Mouse (Mus musculus): ENCODE results near the gene Gja5.

GRCm38 (mm10) chr3:97052069-97052799 lies 147.7 kb downstream of the Gja5 start:
- no peak for TF ChIP-seq CTCF (IDR thresholded peaks at IDR 0.05; ENCODE audit: control insufficient read depth, insufficient read depth, low read length)
- no peak for TF ChIP-seq POLR2A (IDR thresholded peaks at IDR 0.05; ENCODE audit: borderline replicate concordance, control insufficient read depth, low read depth, low read length)

Measured in bone marrow, adult 2 months (tissue).